Mouse (Mus musculus): ENCODE results near the gene Prmt7.

The Prmt7 gene

GRCm38 (mm10) chr8:106289464-106289863 lies 78.7 kb downstream of the Prmt7 start:
- no peak for DNase-seq (ENCODE audit: low spot score)

- no peak for DNase-seq (ENCODE audit: low spot score)
Observed at GRCm38 (mm10) chr8:106292484-106293396, 82.0 kb downstream of the Prmt7 start.

DNA sequence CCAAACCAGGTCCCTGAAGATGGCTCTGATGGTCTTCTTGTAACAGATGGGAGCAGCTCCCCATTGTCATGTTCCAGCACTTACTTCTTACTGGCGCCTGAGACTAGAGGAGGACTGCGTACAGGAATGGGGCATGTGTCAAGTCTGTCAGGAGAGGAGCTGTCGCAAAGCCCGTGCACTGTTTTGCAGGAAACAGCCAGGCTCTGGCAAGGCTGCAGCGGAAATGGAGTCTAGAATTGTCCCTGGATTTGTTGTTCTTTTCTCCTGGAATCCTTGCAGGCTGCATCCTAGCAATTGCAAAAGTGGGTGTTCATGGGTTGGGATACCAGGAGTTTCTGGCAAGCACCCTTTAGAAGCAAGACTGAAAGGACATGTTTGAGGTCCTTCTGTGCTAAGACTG lies 87.5 kb downstream of the Prmt7 start:
- DNase-seq (ENCODE audit: low spot score): no peak

- DNase-seq (ENCODE audit: low spot score): no peak
Observed at GRCm38 (mm10) chr8:106298846-106299245, 88.1 kb downstream of the Prmt7 start.

DNA sequence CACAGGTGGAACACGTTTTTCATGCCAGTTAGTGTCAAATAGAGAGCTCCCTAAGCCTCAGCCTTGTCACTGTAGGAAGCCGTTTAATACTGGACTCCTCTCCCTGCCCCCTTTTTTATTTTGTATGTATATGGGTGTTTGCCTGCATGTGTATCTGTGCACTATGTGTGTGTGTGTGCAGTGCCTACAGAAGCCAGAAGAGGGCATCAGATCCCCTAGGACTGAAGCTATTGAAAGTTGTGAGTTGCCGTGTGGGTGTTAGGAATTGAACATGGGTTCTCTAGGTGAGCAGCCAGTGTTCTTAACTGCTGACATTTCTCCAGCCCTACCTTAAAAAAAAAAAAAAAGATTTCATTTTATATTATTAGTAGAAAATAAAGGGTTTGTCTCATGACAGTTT lies 89.0 kb downstream of the Prmt7 start:
- no peak for DNase-seq (ENCODE audit: low spot score)

DNA sequence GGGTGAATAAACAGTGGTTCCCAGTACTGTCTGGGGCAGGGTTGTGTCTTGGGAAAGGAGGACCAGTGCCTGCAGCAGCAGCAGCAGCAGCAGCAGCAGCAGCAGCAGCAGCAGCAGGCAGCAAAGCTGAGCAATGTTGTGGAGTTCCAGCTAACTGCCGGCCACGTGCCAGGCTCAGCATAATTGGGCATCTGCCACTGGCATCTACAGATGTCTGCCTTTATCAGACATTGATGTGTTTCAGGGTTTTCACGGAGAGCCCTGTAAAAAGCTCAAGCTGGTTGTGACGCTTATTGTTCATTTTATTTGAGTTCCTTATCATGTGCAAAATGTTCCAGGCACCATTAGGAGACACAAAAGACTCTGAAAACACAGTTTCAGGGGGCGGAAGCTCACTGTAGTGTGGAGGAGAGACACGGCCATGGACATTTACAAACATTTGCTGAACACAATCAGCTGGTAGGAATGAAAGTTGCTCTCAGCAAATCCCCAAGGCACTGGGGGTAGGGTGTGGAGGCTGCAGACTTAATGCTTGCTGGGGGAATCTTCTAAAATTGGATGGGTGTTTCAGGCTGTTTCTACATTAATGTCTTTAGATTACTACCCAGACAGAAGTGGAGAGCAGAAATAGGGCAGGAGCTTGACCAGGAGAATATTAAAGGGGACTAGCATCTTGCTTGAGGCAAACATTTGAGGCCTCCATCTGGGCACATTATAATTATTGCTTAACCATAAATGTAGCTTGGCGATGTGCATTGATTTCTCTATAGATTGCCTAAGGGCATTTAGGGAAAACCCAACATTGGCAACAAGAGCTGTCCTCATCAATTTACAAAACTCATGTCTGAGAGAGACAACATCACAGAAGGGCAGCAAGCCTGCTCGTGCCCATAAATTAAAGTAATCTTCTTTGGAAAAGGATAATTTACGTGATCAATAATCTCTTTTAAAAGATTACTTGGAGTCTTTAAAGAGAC lies 90.3 kb downstream of the Prmt7 start:
- peak; percentile 53 for DNase-seq (ENCODE audit: low spot score)
